Mouse (Mus musculus) adrenal gland, postnatal 4 days (tissue): ENCODE measurements around the gene Abhd14a. TPM values are rescaled to one million over a fixed set of nuclear protein-coding genes. Genes with fewer than 3 reads are reported as not detected.

Experiments
- DNase-seq, 2 experiments: peaks; one replicate each; pipeline ENCODE4 v3.0.0; 2021 to 2022; ENCODE audit warnings: low spot score in 2 of 2, mixed read lengths in 2 of 2
- total RNA-seq, 2 experiments: library from RNA; stranded (reverse); gene quantifications; 2 replicates each; pipeline ENCODE4 v1.2.3; 2021

The Abhd14a gene
- total RNA-seq, 2 experiments from 2014 or later, result 29.8 to 30.2 TPM

GRCm38 (mm10) chr9:106454071-106454761 lies 6.7 kb upstream of the Abhd14a start:
- no peak for DNase-seq

- no peak for DNase-seq
Measured at GRCm38 (mm10) chr9:106453271-106454070, 6.0 kb upstream of the Abhd14a start, which contains the start of gene Pcbp4. Gene Pcbp4 (plus strand): TSS chr9:106453291.

- DNase-seq, result no peak
Measured at GRCm38 (mm10) chr9:106452821-106453220, 5.3 kb upstream of the Abhd14a start.

GRCm38 (mm10) chr9:106452351-106452750 lies 4.9 kb upstream of the Abhd14a start:
- no peak for DNase-seq

- no peak for DNase-seq
Measured at GRCm38 (mm10) chr9:106451899-106452298, 4.4 kb upstream of the Abhd14a start.

GRCm38 (mm10) chr9:106451298-106451697 lies 3.8 kb upstream of the Abhd14a start:
- DNase-seq, result no peak

GRCm38 (mm10) chr9:106450661-106451060 lies 3.2 kb upstream of the Abhd14a start:
- no peak for DNase-seq

GRCm38 (mm10) chr9:106449947-106450346 lies 2.5 kb upstream of the Abhd14a start:
- DNase-seq, result no peak

- peak in 1 of 2 experiments; percentile 42 for DNase-seq
Measured at GRCm38 (mm10) chr9:106448498-106449031, 1.1 kb upstream of the Abhd14a start.

GRCm38 (mm10) chr9:106447951-106448350 lies 473 bp upstream of the Abhd14a start:
- DNase-seq, result no peak

- no peak for DNase-seq
Measured at GRCm38 (mm10) chr9:106444836-106445235, 2.6 kb downstream of the Abhd14a start.

- no peak for DNase-seq
Measured at GRCm38 (mm10) chr9:106442680-106443079, 4.8 kb downstream of the Abhd14a start.

GRCm38 (mm10) chr9:106436566-106436965 lies 10.9 kb downstream of the Abhd14a start:
- no peak for DNase-seq

GRCm38 (mm10) chr9:106433389-106433788 lies 14.1 kb downstream of the Abhd14a start:
- no peak for DNase-seq

- DNase-seq, result no peak
Measured at GRCm38 (mm10) chr9:106430015-106430264, 17.5 kb downstream of the Abhd14a start.

- DNase-seq, result peak; percentile 73 to 89
Measured at GRCm38 (mm10) chr9:106429221-106430014, 18.1 kb downstream of the Abhd14a start, which contains the start of gene Rpl29. Gene Rpl29 (plus strand): TSS chr9:106429454.

- no peak for DNase-seq
Measured at GRCm38 (mm10) chr9:106428719-106429220, 18.7 kb downstream of the Abhd14a start.

GRCm38 (mm10) chr9:106421865-106422160 lies 25.7 kb downstream of the Abhd14a start:
- peak; percentile 46 to 70 for DNase-seq

- no peak for DNase-seq
Measured at GRCm38 (mm10) chr9:106421033-106421864, 26.2 kb downstream of the Abhd14a start.

GRCm38 (mm10) chr9:106420608-106421007 lies 26.9 kb downstream of the Abhd14a start:
- DNase-seq, result no peak
